Mouse (Mus musculus) left cerebral cortex, postnatal 14 days (tissue): Measurements from ENCODE around the gene Tmtc2. TPM values are rescaled to one million over a fixed set of nuclear protein-coding genes. Genes with fewer than 3 reads are reported as not detected.

Experiments
- DNase-seq, 2 experiments: peaks; one replicate each; pipeline ENCODE4 v3.0.0; 2021 to 2022; ENCODE audit warnings: low spot score in 2 of 2, mixed read lengths in 1 of 2
- intact Hi-C: fragments of 180-260 bp; cut with DNase I; formaldehyde crosslinking; loops from one replicate; pipeline ENCODE4 v1.15.1; 2025
- long read RNA-seq, 2 experiments: library from polyadenylated mRNA; stranded (forward); transcript quantifications; one replicate each; pipeline ENCODE4 v2.0.0; 2021
- total RNA-seq, 2 experiments: library from RNA; stranded (reverse); gene quantifications; 2 replicates each; pipeline ENCODE4 v1.2.3; 2021

Tmtc2 gene
- total RNA-seq, result 10 to 100 TPM in 1 of 2 experiments, 1 to 10 TPM in 1; 9.4 to 10.8 TPM
- long read RNA-seq, experiment 1, full-length matches to known transcripts, result 1 of 2 reads
- long read RNA-seq, experiment 1, partial matches to known transcripts, result 1 of 2 reads
- long read RNA-seq, experiment 1, other reads (novel, unspliced or antisense), result 0 of 2 reads
- long read RNA-seq, experiment 2, result 0 reads

GRCm38 (mm10) chr10:105573908-105574694, at the start of gene Tmtc2:
Gene Tmtc2, minus strand, starts transcription at chr10:105574451.
- intact Hi-C loops, result loop anchor here (10.0 kb wide), 3 partner anchors 141 to 1789 kb away; no protein-coding TSS in a partner anchor
- DNase-seq, result peak; percentile 83 to 84

DNA sequence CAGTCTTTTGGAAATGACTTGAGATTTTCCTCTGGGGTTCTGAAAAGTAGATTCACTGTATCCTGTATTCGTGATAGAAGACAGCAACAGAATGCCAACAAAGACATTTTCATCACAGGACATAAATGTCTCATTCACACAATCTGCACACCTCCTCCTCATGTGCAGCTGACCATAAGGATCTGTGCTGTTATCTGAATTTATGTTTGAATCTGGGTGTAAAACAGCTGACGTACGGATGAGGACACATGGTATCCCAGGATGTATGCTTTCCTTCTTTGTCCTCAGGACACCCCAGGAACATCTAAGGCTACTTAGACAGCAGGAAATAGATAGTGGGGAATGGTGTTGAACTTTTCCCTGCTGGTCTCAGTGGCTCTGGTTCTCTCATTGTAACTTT, 37.9 kb upstream of the Tmtc2 start:
- peak in 1 of 2 experiments; percentile 18 for DNase-seq
- intact Hi-C loops, result no loop called here

GRCm38 (mm10) chr10:105598826-105599225, 24.6 kb upstream of the Tmtc2 start:
- intact Hi-C loops, result no loop called here
- DNase-seq, result no peak

DNA sequence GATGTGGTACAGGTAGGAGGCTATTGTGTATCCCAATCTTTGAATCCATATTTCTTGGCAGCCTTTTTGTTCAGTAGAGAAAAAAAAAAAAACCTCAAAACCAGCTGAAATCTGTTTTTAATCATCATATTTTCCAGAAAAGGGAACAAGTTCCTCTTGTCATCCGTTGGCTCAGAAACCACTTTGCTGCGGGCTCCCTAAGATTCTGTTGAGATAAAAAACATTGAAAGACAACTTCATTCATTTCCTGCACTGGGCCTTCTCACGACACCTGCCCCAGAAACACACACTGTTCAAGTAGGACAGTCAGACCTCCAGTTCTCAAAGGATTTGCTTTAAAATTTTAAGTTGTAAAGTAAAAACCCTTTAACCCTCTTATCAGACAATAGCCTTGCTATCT, 23.0 kb upstream of the Tmtc2 start:
- no peak for DNase-seq
- intact Hi-C loops, result no loop called here

DNA sequence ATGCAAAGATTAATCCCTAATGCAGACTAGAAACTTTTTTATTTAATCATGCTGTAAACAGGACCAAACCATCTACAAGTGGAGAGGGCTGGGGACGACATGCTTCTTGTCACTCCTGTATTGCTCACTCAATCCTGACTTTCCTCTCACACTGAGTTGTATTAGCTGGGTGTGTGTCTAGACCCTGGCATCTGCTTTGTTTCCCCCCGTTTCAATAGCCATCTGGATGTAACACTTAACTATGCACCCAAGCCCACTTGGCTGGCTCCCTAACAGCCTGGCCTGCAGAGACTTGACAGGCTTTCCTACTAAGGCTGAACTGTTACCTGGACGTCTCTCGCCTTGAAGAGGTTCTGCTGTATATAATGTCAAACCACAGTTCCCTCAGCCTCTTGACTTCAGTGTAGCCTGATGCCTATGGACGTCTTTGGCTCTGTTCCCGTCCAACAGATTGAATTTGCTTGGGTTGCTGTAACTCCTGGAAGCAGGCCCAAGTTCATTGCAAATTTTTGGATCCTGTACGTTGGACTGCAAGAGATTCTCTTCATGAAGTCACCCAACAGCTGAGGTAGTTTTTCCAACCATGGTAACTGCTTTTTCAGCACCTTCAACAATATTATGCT, 21.3 kb upstream of the Tmtc2 start:
- intact Hi-C loops, result no loop called here

GRCm38 (mm10) chr10:105588141-105588540, 13.9 kb upstream of the Tmtc2 start:
- intact Hi-C loops, result no loop called here
- no peak for DNase-seq

More for the DNA sequence above, 21.3 kb upstream of the Tmtc2 start:
- DNase-seq, result no peak

GRCm38 (mm10) chr10:105579318-105579717, 5.1 kb upstream of the Tmtc2 start:
- intact Hi-C loops, result loop anchor here (10.0 kb wide), 3 partner anchors 135 to 1795 kb away; no protein-coding TSS in a partner anchor
- DNase-seq, result no peak

DNA sequence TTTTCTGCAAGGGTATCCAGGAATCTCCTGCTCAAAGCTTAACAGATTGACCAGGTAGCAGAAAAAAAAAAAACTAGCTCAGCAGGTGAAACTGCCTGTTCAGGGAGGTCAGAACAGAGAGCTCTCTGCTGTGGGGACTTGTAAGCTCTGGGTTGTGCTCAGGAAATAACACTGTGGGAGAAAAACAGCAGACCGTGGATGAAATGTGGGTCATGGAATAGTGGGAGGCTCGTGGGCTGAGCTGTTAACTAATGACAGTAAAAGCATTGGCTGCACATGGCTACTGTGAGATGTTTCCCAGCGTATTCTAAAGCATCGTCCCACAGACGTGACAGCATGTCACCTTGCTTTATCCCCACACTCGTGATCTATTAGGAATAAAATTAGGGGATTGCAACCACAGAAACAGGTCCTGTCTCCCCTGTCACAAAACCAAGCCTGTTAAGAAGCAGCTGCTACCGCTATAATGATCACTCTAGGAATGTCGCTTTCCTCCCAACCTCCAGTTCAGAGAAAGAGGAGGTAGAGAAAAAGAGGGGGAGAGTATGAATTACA, 4.1 kb upstream of the Tmtc2 start:
- DNase-seq, result peak in 1 of 2 experiments; percentile 18
- intact Hi-C loops, result loop anchor here (10.0 kb wide), 3 partner anchors 136 to 1794 kb away; no protein-coding TSS in a partner anchor

GRCm38 (mm10) chr10:105574695-105575660, 727 bp upstream of the Tmtc2 start:
- intact Hi-C loops, result loop anchor here (10.0 kb wide), 3 partner anchors 140 to 1790 kb away; no protein-coding TSS in a partner anchor
- peak; percentile 94 to 95 for DNase-seq

GRCm38 (mm10) chr10:105573306-105573907, 844 bp downstream of the Tmtc2 start:
- intact Hi-C loops, result loop anchor here (10.0 kb wide), 3 partner anchors 141 to 1789 kb away; no protein-coding TSS in a partner anchor
- peak in 1 of 2 experiments; percentile 49 for DNase-seq

GRCm38 (mm10) chr10:105572829-105573228, 1.4 kb downstream of the Tmtc2 start:
- intact Hi-C loops, result loop anchor here (10.0 kb wide), 3 partner anchors 142 to 1788 kb away; no protein-coding TSS in a partner anchor
- no peak for DNase-seq

DNA sequence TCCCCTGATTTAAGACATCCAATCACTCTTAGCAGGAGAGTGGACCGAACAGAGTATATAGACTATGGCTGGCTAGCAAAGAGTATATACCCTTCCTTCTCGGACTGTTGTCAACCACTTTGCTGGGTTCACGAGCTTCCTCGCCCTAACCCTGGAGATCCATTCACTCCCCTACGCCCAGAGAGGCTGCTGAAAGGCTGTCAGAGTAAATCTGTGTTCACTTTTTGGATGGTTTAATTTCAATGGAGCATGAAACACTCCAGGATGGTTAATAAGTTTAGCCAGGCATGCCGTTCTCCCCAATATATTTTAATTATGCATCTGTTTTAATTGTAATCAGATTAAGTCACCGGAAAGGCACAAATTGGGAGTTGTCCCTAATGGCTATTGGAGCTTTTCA, 1.9 kb downstream of the Tmtc2 start:
- intact Hi-C loops, result loop anchor here (10.0 kb wide), 3 partner anchors 142 to 1788 kb away; no protein-coding TSS in a partner anchor
- DNase-seq, result no peak

DNA sequence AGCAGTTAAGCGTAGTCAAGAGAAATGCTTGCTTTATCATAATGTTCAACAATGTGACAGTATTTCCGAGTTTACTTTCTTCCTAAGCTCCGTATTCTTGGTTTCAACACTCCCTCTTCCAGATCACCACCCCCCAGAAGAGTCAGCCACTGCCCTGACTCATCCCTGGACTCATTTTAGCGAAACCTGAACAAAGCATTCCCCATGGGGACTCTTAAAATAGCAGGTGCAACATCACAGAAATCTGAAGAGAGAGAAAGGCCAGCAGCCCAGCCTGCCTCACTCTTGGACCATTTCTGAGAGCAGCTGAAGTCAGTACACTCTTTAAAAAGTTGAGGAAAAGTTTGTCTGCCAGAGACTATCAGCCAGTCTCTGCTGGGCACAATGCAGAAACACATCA, 2.4 kb downstream of the Tmtc2 start:
- no peak for DNase-seq

DNA sequence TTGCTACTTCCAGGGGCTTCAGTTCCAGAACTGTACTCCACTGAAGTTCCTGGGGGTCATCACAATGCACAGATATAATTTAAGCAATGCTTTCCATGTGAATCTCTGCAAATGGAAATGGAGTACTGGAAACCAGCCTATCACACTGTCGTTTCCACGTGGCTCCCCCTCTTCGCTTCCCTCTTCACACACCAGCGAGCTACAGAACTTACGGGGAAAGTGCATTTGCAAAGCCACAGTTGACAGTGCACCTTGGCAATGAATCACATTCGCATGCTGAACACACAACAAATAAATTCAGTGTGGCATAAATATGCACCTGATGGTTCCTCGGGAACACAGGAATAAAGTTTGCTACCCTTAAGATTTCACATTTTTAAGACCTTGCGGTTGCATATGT, 3.2 kb downstream of the Tmtc2 start:
- intact Hi-C loops, result loop anchor here (10.0 kb wide), 3 partner anchors 144 to 1786 kb away; no protein-coding TSS in a partner anchor
- no peak for DNase-seq

More for the DNA sequence above, 2.4 kb downstream of the Tmtc2 start:
- intact Hi-C loops, result loop anchor here (10.0 kb wide), 3 partner anchors 143 to 1787 kb away; no protein-coding TSS in a partner anchor

- intact Hi-C loops, result no loop called here
- DNase-seq, result no peak
Measured at GRCm38 (mm10) chr10:105569573-105569972, 4.7 kb downstream of the Tmtc2 start.

- intact Hi-C loops, result no loop called here
- DNase-seq, result no peak
Measured at GRCm38 (mm10) chr10:105567825-105568531, 6.3 kb downstream of the Tmtc2 start.

- DNase-seq, result no peak
- intact Hi-C loops, result no loop called here
Measured at GRCm38 (mm10) chr10:105561548-105561947, 12.7 kb downstream of the Tmtc2 start.
